Mouse (Mus musculus): ENCODE results near the gene Tbl3. TPM values are rescaled to one million over a fixed set of nuclear protein-coding genes. Genes with fewer than 3 reads are reported as not detected.

Gene Tbl3
- polyA plus RNA-seq, 1 experiment from 2014 or later: 35.0 TPM

DNA sequence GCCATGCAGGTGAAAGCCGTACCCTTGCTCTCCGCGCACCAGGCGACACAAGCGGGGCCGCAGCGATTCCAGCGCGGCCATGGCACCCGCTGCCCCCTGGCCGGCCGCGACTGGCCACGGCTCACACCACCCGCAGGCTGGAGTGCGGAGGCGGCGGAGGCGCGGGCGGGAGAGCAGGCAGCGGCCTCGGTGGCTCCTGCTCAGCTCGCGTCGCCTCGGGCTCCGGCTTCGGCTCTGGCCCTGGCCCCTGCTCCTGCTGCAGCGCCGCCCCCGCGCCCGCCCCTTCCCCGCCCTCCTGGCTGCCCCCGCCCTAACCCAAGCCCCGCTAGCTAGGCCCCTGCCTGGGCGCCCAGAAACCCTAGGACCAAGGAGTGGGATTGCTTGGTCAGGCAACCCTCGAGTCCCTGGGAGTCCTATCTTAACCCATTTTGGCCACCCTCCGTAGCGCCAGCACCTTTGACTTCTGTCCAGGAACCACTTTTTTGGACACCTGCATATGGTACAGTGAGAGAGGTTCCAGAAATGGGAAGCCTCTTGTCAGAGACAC, 57.3 kb downstream of the Tbl3 start, which contains the start of gene Slc9a3r2:
Gene Slc9a3r2, minus strand, starts transcription at position 258 of the 547 bp plus-strand sequence.
- ATAC-seq (ENCODE audit: insufficient read depth): peak; percentile 60
- under 1% methylated on average over 40 of the region's 41 CpGs for WGBS (ENCODE audit: insufficient replicate concordance)
- H3K27ac ChIP-seq (replicated peaks): 0 out of 2 replicates have a peak within 1 kb of the TSS, but pooled peaks have one; percentile 6

DNA sequence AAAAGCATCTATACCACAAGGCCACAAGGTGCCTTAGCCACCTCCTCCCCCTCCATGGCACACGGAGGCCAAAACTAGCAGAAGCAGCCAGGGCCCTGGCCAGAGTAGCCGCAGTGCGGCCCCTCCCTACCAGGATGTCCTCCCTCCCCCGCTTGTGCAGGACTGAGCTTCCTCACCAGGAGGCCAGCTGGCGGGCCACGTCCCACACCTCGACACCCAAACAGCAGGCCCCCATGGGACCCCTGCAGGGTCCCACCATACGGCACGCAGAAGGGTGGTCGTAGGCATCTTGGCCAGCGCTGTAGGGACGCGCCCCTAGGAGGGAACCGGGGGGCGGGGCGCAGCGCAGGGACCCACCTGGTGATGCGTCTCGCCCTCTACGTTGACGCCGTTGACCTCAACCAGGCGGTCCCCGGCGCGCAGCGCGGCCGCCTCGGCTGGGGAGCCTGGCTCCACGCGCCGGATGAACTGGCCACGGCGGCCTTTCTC, 57.8 kb downstream of the Tbl3 start:
- Histone ChIP-seq H3K4me2 (peak overlapping the region; percentile 76), H3K4me3 (replicated peaks) (peak overlapping the region; percentile 59), H3K9ac (peak overlapping the region; percentile 47; the same call in 1 of the 2 replicates), H3K4me1 (replicated peaks) (peaks cover 41% of the 10 kb centered on the region), H3K9me3 (replicated peaks) (no peaks in the 10 kb centered on the region), H3K27ac (replicated peaks) (0 out of 2 replicates have a peak overlapping the region, but pooled peaks have one; percentile 6), H3K27me3 (peaks cover 62% of the 10 kb centered on the region), H3K36me3 (replicated peaks) (no peaks in the 10 kb centered on the region)
- ATAC-seq (ENCODE audit: insufficient read depth): 0 out of 2 replicates have a peak, but pooled peaks have one; percentile 2
- 1% methylated on average over 35 of the region's 35 CpGs for WGBS (ENCODE audit: insufficient replicate concordance)

More for the DNA sequence above, 57.3 kb downstream of the Tbl3 start, which contains the start of gene Slc9a3r2:
- Histone ChIP-seq H3K4me1 (replicated peaks) (peaks cover 35% of the 10 kb centered on the region), H3K9me3 (replicated peaks) (no peaks in the 10 kb centered on the region), H3K4me3 (replicated peaks) (peak within 1 kb of the TSS; percentile 59), H3K9ac (peak within 1 kb of the TSS; percentile 47; the same call in 1 of the 2 replicates), H3K4me2 (peak within 1 kb of the TSS; percentile 76), H3K27me3 (peaks cover 67% of the 10 kb centered on the region), H3K36me3 (replicated peaks) (no peaks in the 10 kb centered on the region)

DNA sequence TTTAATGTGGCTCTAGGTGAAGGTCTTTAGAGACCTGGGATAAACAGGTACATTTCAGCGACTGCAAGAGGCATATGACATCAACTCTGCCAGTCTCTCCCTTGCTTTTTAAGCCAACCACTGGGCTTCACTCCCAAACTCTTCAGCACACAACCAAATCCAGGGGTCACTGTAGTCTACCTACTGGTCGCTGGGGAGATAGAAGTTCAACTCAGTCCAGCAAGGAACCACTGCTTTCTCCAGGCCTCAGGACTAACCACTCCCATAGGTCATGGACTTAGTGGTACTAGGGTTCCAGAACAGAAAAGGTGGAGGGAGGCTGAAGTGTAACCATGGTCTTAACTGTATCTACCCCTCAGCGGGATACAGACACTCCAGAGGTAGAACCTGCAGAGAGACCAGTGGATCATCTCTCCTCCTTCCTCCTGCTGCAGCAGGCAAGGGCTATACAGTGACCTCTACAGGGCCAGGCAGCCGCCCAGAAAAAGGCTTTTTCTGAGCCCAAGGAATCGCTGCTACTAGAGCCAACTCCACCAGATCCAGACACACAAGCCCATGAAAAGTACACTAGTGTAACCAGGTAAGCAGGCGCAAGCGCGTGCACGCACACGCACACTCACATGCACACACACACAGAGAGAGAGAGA, 58.6 kb downstream of the Tbl3 start:
- 62% methylated on average over 10 of the region's 10 CpGs for WGBS (ENCODE audit: insufficient replicate concordance)
- Histone ChIP-seq H3K9ac (no peak overlapping the region), H3K27me3 (peaks cover 62% of the 10 kb centered on the region), H3K4me3 (replicated peaks) (peak overlapping the region; percentile 59), H3K4me2 (peak overlapping the region; percentile 76), H3K36me3 (replicated peaks) (no peaks in the 10 kb centered on the region), H3K9me3 (replicated peaks) (no peaks in the 10 kb centered on the region), H3K27ac (replicated peaks) (no peak overlapping the region), H3K4me1 (replicated peaks) (peaks cover 43% of the 10 kb centered on the region)
- no peak for ATAC-seq (ENCODE audit: insufficient read depth)

Other genes with a start within 250 kb of the Tbl3 start
- 11.5 and 14.2 TPM in 2 replicates for gene E4f1, start 237.3 kb downstream of the Tbl3 start, polyA plus RNA-seq (2015; fragmentation: Nextera tagmentation; extraction: Ambion mirVana)
- 60.5 and 61.2 TPM in 2 replicates for gene Pgp, start 237.3 kb downstream of the Tbl3 start, polyA plus RNA-seq (2015; fragmentation: Nextera tagmentation; extraction: Ambion mirVana)
- 0.13 TPM in 1 of 2 replicates, not detected in the other for gene Bricd5, start 233.8 kb downstream of the Tbl3 start, polyA plus RNA-seq (2015; fragmentation: Nextera tagmentation; extraction: Ambion mirVana)
- gene Mlst8, start 228.6 kb downstream of the Tbl3 start, polyA plus RNA-seq (2015; fragmentation: Nextera tagmentation; extraction: Ambion mirVana): 12.0 and 13.6 TPM in 2 replicates
- gene Caskin1, start 219.1 kb downstream of the Tbl3 start, polyA plus RNA-seq (2015; fragmentation: Nextera tagmentation; extraction: Ambion mirVana): 0.05 and 0.09 TPM in 2 replicates
- gene Traf7, start 179.7 kb downstream of the Tbl3 start, polyA plus RNA-seq (2015; fragmentation: Nextera tagmentation; extraction: Ambion mirVana): 32.9 and 35.2 TPM in 2 replicates
- 0.64 and 0.74 TPM in 2 replicates for gene Rab26, start 173.4 kb downstream of the Tbl3 start, polyA plus RNA-seq (2015; fragmentation: Nextera tagmentation; extraction: Ambion mirVana)
- gene Pkd1, start 157.8 kb downstream of the Tbl3 start, polyA plus RNA-seq (2015; fragmentation: Nextera tagmentation; extraction: Ambion mirVana): 2.6 and 3.0 TPM in 2 replicates
- 18.8 and 21.4 TPM in 2 replicates for gene Tsc2, start 75.0 kb downstream of the Tbl3 start, polyA plus RNA-seq (2015; fragmentation: Nextera tagmentation; extraction: Ambion mirVana)
- gene Nthl1, start 75.0 kb downstream of the Tbl3 start, polyA plus RNA-seq (2015; fragmentation: Nextera tagmentation; extraction: Ambion mirVana): 5.8 and 6.4 TPM in 2 replicates
- gene Slc9a3r2, start 57.3 kb downstream of the Tbl3 start, polyA plus RNA-seq (2015; fragmentation: Nextera tagmentation; extraction: Ambion mirVana): 10.8 and 13.8 TPM in 2 replicates
- gene Npw, start 49.2 kb downstream of the Tbl3 start, polyA plus RNA-seq (2015; fragmentation: Nextera tagmentation; extraction: Ambion mirVana): 0.30 TPM in 1 of 2 replicates, not detected in the other
- gene Zfp598, start 38.0 kb downstream of the Tbl3 start, polyA plus RNA-seq (2015; fragmentation: Nextera tagmentation; extraction: Ambion mirVana): 9.9 and 12.5 TPM in 2 replicates
- 0.07 and 0.16 TPM in 2 replicates for gene Syngr3, start 17.7 kb downstream of the Tbl3 start, polyA plus RNA-seq (2015; fragmentation: Nextera tagmentation; extraction: Ambion mirVana)
- gene Gfer, start 11.5 kb downstream of the Tbl3 start, polyA plus RNA-seq (2015; fragmentation: Nextera tagmentation; extraction: Ambion mirVana): 22.8 and 25.2 TPM in 2 replicates
- 0.14 and 0.16 TPM in 2 replicates for gene Noxo1, start 11.4 kb downstream of the Tbl3 start, polyA plus RNA-seq (2015; fragmentation: Nextera tagmentation; extraction: Ambion mirVana)
- not detected in 2 replicates for gene Rnf151, start 10.4 kb upstream of the Tbl3 start, polyA plus RNA-seq (2015; fragmentation: Nextera tagmentation; extraction: Ambion mirVana)
- 1,043 and 1,068 TPM in 2 replicates for gene Rps2, start 10.5 kb upstream of the Tbl3 start, polyA plus RNA-seq (2015; fragmentation: Nextera tagmentation; extraction: Ambion mirVana)
- 160 and 162 TPM in 2 replicates for gene Ndufb10, start 16.8 kb upstream of the Tbl3 start, polyA plus RNA-seq (2015; fragmentation: Nextera tagmentation; extraction: Ambion mirVana)
- gene Rpl3l, start 20.2 kb upstream of the Tbl3 start, polyA plus RNA-seq (2015; fragmentation: Nextera tagmentation; extraction: Ambion mirVana): 0.09 and 0.15 TPM in 2 replicates
- gene Msrb1, start 29.0 kb upstream of the Tbl3 start, polyA plus RNA-seq (2015; fragmentation: Nextera tagmentation; extraction: Ambion mirVana): 31.1 and 32.9 TPM in 2 replicates
- gene Hs3st6, start 45.3 kb upstream of the Tbl3 start, polyA plus RNA-seq (2015; fragmentation: Nextera tagmentation; extraction: Ambion mirVana): 0.07 TPM in 1 of 2 replicates, not detected in the other
- gene Meiob, start 96.6 kb upstream of the Tbl3 start, polyA plus RNA-seq (2015; fragmentation: Nextera tagmentation; extraction: Ambion mirVana): 0.35 and 0.54 TPM in 2 replicates
- gene Hagh, start 132.5 kb upstream of the Tbl3 start, polyA plus RNA-seq (2015; fragmentation: Nextera tagmentation; extraction: Ambion mirVana): 117 and 135 TPM in 2 replicates
- gene Fahd1, start 142.7 kb upstream of the Tbl3 start, polyA plus RNA-seq (2015; fragmentation: Nextera tagmentation; extraction: Ambion mirVana): 41.1 and 44.2 TPM in 2 replicates
- 9.6 and 11.5 TPM in 2 replicates for gene Igfals, start 158.3 kb upstream of the Tbl3 start, polyA plus RNA-seq (2015; fragmentation: Nextera tagmentation; extraction: Ambion mirVana)
- 68.1 and 73.5 TPM in 2 replicates for gene Nubp2, start 178.7 kb upstream of the Tbl3 start, polyA plus RNA-seq (2015; fragmentation: Nextera tagmentation; extraction: Ambion mirVana)
- gene Spsb3, start 179.0 kb upstream of the Tbl3 start, polyA plus RNA-seq (2015; fragmentation: Nextera tagmentation; extraction: Ambion mirVana): 45.2 and 48.4 TPM in 2 replicates
- gene Eme2, start 187.4 kb upstream of the Tbl3 start, polyA plus RNA-seq (2015; fragmentation: Nextera tagmentation; extraction: Ambion mirVana): 11.5 and 13.0 TPM in 2 replicates
- gene Mrps34, start 187.5 kb upstream of the Tbl3 start, polyA plus RNA-seq (2015; fragmentation: Nextera tagmentation; extraction: Ambion mirVana): 52.3 and 52.8 TPM in 2 replicates
- gene Nme3, start 188.8 kb upstream of the Tbl3 start, polyA plus RNA-seq (2015; fragmentation: Nextera tagmentation; extraction: Ambion mirVana): 53.4 and 60.1 TPM in 2 replicates
- gene Mapk8ip3, start 229.3 kb upstream of the Tbl3 start, polyA plus RNA-seq (2015; fragmentation: Nextera tagmentation; extraction: Ambion mirVana): 8.3 and 10.0 TPM in 2 replicates

All from liver, embryonic 15.5 days (tissue).